Mouse (Mus musculus) right cerebral cortex, adult 18-20 months (tissue): Measurements from ENCODE around the gene Lrrc18.
A peak's percentile ranks its signal among the peaks of the same experiment; 100 is the strongest.

Source experiments
- DNase-seq: peaks from one replicate; pipeline ENCODE4 v3.0.0; 2022; ENCODE audit warnings: mixed read lengths

The Lrrc18 gene

GRCm38 (mm10) chr14:32991082-32991481 lies at the start of gene Lrrc18:
Gene Lrrc18 (plus strand): TSS chr14:32991382.
- no peak for DNase-seq

GRCm38 (mm10) chr14:32947512-32947911 lies 43.7 kb upstream of the Lrrc18 start:
- DNase-seq, result peak; percentile 71

DNA sequence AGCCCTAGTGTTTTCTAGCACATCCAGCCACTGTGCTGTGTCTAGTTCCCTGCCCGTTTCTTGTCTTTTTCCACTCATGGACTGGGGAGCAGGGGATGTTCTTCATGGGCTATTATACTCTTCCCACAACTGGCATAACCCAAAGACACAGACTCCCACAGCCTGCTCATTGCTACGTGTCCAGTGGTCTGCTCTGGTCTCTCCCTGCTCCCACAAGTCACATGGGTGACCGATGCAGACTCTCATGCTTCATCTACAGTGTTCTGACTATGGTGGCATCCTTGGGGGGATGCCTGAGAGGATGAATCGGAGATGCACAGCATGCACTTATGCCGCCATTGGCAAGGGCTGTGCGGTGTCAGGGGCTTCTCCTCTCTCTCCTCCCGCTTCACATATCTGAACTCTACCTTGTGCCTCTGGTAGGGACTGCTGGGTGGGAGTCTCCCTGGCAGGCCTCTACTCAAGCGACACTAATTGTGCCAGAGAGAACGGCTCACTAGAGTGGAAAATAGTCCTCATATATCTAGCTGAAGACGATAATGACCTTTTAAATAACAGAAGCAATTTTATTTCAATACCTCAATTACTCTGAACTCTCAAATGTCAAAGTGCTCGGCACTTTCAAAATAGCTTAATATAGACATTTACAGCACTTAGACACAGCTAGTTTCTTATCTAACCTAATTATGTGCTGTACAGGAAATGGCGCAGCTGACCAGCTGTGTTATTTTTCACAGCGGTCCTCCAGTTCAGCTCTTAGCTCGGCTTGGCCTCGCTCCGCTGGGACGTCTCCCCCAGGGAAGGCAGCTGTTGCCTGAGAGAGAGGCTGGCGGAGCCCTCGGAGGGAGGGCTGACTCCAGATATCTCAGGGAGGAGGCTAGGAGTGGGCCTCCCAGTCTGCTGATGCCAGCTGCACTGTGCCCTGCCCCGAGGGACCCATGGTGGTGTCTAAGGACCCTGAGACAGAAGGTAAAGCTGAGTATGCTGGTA lies 40.6 kb upstream of the Lrrc18 start:
- DNase-seq, result no peak

GRCm38 (mm10) chr14:32956486-32956885 lies 34.7 kb upstream of the Lrrc18 start:
- peak; percentile 19 for DNase-seq

DNA sequence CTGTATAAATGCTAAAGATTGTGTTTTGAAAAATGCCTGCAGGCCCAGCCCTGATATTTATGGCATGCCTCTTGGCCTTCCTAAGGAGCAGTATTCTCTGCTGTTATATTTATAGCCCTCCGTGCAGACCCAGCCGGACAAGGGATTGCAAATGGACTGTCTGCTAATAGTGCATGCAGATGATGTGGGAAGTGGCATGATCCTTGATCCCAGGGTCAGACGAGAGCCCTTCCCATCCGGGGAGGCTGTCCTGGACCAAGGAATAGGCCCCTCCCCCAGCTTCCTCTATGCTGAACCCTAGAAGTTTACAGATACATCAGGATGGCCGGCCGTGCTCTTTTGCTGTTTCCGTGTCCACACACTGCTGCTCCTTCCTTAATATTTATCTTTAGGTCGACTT lies 32.5 kb upstream of the Lrrc18 start:
- no peak for DNase-seq

- peak; percentile 66 for DNase-seq
Measured at GRCm38 (mm10) chr14:32960481-32960880, 30.7 kb upstream of the Lrrc18 start.

DNA sequence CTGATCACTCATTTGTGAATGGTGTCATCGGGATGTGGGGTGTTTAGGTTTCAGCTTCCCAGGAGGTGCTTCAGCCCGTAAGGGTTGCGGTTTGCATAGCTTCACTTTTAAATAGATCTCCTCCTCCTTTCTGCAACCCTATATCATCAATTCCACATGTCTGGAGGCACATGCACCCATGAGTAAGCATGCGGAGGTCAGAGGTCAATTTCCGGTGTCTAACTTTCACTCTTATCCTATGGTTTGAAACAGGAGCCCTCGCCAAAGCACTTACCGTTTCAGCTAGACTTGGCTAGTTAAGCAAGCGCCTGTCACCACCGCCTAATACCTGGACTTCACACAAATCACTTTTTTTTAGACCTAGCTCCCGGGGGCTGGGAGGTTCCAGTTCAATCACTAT lies 26.4 kb upstream of the Lrrc18 start:
- no peak for DNase-seq

- no peak for DNase-seq
Measured at GRCm38 (mm10) chr14:32970700-32971099, 20.5 kb upstream of the Lrrc18 start.

DNA sequence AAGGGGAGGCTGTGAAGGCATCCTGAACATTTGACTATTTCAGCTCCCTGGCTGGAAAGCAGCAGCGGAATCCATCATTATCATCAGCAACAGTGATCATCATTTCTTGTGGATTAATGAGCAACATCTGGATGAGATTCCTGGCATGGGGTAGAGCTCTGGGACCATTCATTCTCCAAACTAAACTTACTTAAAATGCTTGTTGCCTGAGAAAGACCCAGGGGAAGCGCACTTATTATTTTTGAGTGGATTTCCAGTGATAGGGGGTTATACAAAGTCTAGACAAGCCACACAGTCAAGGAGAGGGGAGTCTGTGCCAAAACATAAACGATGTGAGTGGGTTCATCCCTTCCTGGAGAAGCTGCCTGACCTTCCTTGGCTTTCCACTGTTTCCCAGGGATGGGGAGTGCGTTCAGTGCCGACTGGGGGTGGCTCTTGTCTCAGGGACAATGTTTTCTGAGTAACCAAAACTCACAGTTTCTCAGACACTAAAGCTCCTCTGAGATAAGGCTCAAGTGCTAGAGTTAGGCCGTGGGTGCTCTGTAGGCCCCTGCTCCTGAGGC lies 6.9 kb upstream of the Lrrc18 start:
- DNase-seq, result no peak

DNA sequence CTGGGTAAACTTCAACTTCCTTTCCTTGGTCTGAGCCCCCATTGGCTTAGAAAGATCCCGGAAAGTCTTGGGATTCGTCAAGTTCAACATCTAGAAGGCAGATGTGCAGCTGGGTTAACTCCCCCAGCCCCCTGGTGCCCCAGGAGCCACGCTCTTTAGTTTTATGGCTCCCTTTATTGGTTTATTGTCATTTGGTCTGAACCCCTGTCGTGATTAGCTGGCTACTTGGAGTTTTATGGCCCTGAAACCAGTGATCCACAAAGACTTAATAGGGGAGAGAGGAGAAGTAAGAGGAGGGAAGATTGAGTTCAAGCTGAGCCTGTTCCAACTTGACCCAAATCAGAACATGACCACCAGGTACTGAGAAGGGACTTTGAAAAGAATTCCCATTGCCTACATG lies 4.5 kb upstream of the Lrrc18 start:
- no peak for DNase-seq

GRCm38 (mm10) chr14:32994954-32995636 lies 3.9 kb downstream of the Lrrc18 start:
- DNase-seq, result peak; percentile 21

- DNase-seq, result no peak
Measured at GRCm38 (mm10) chr14:32999511-32999910, 8.3 kb downstream of the Lrrc18 start.

GRCm38 (mm10) chr14:33000112-33000979 lies 9.2 kb downstream of the Lrrc18 start:
- no peak for DNase-seq

DNA sequence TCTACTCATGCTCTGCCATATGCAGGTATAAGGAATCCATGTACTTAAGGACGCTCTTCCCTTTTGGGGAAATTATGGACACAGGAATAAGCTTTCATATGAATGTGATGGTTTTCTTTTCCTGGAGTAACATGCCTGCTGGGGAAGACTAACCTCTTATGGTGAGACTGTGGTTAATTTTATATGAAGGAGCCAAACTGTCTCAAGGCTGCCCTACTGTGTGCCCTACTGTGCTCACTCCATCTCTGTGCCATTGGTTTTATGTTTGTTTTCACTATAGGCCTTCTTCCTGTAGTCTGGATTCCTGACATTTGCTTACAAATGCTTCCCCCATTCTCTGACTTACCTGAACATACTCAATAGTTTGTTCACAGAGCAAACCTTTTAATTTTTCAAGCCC lies 13.9 kb downstream of the Lrrc18 start:
- DNase-seq, result no peak

DNA sequence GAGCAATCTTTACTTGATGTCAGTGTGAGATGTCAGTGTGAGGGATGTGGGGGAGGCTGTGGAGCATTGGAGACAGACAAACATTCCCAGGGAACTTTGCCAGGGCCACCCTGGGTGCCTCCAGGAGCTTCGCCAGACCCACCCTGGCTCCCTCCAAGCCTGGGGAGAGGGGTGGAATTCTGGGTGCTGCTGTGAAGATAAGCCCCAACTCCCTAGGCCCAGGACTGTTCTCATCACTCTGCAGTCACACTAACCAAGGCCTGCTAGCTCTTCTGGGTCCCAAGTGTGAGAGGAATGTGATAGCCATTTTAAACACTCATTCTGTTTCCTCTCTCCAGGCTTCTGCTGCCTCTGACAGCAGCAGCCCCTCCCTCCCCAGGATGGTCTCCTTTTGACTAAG lies 16.5 kb downstream of the Lrrc18 start:
- DNase-seq, result no peak

DNA sequence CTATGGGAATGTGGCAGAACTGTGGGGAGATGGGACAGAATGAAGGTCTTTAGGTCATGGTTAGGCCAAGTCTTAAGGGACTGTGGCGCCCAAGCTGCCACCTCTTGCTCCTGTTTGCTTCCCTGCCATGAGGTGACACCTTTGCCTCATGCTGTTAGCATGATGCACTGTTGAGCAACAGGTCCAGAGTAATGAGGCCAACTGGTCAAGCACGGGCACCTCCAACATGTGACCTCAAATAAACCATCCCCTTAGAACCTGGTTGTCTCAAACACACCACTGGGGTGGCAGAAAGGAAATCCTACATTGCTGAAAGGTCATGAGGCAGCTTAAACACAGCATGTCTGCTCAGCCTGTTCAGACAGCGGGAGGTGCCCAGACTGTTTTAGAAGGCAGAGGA lies 27.9 kb downstream of the Lrrc18 start:
- DNase-seq, result no peak

GRCm38 (mm10) chr14:33019606-33020005 lies 28.4 kb downstream of the Lrrc18 start:
- DNase-seq, result no peak

DNA sequence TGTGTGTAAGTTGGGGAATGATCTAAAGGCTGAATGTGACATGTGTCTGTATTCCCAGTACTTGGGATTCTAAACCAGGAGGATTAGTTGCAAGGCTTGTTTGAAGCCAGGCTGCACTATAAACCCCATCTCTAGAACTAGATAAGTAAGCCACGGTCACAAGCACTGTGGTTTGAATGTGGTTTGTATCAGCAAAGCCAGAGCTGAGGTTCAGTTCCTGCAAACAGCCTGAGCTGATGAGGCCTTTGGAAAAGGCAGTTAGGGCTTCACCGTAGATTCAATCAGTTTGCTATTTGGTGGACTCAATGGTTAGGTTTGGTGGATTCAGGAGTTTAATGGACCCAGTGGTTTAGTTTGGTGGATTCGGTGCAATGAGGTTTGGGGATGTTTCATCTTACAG lies 39.7 kb downstream of the Lrrc18 start:
- DNase-seq, result no peak

GRCm38 (mm10) chr14:33033424-33033823 lies 42.2 kb downstream of the Lrrc18 start:
- DNase-seq, result peak; percentile 8

GRCm38 (mm10) chr14:33035386-33035785 lies 44.2 kb downstream of the Lrrc18 start:
- no peak for DNase-seq

- DNase-seq, result no peak
Measured at GRCm38 (mm10) chr14:33036811-33037210, 45.6 kb downstream of the Lrrc18 start.

DNA sequence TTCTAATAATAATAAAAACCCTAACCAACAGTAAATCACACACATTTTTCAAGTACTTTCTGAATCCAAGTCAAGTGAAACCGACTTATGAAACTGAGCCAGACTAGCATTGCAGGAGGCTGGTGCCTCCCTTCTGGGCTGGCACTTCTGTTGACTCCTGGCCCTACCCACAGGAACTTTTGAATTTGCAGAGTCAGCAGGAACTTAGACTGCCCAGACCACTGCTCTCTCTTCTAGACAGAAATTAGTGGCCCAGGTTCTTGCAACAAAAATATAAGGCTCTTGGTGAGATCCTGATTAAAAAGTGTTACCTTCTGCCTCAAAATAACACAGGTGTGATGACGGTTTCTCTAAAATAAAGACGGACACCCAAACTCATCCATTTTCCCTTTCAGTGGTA lies 54.0 kb downstream of the Lrrc18 start:
- no peak for DNase-seq

DNA sequence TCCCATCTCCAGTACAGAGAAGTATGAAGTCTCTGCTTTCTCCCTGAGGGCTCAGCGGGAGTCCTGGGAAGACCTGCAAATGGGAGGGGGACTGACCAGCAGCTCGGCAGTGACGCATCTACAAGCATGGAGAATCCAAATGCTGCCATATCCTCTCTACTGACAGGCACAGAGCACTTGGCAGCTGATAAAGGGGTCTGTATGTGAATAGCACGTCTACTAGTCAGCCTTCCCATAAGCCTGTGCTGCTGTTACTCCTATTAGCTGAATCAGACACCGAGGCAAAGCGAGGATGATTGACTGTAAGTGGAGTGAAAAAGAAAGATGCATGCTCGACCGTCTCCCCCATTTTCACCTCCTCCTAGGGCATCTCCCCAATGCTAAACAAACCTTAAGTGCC lies 62.3 kb downstream of the Lrrc18 start:
- DNase-seq, result no peak
